Mouse (Mus musculus): Measurements from ENCODE around the gene Zbtb48. TPM values are rescaled to one million over a fixed set of nuclear protein-coding genes. Genes with fewer than 3 reads are reported as not detected.

Zbtb48 gene
- total and polyA plus RNA-seq, 2 experiments from 2014 or later = 10.9 to 14.2 TPM

- Histone ChIP-seq H3K9ac (no peak overlapping the region), H3K9me3 (ENCODE audit: low read length) (no peaks in the 10 kb centered on the region), H3K27ac (ENCODE audit: low read depth, low read length) (no peak overlapping the region), H3K4me2 (ENCODE audit: low read depth) (no peak overlapping the region), H3K4me1 (ENCODE audit: insufficient read depth) (no peaks in the 10 kb centered on the region), H3K4me3 (ENCODE audit: low read depth, low read length) (no peak overlapping the region), H3K27me3 (ENCODE audit: insufficient read depth, low read length) (peaks cover 7% of the 10 kb centered on the region), H3K36me3 (ENCODE audit: insufficient read depth) (no peaks in the 10 kb centered on the region)
- no peak for TF ChIP-seq CTCF (IDR thresholded peaks at IDR 0.05; ENCODE audit: low read depth)
- ATAC-seq = no peak
- no peak for DNase-seq
- 93% methylated on average over 3 of the region's 3 CpGs for WGBS
These were observed 25.4 kb downstream of the Zbtb48 start for GRCm38 (mm10) chr4:152002063-152002462.

GRCm38 (mm10) chr4:152001335-152001734, 26.1 kb downstream of the Zbtb48 start:
- peaks cover 2% of the 10 kb centered on the region for H3K27me3 ChIP-seq (ENCODE audit: insufficient read depth, low read length)
- H3K4me1 ChIP-seq (ENCODE audit: insufficient read depth) = no peaks in the 10 kb centered on the region
- H3K9ac ChIP-seq = no peak overlapping the region
- no peaks in the 10 kb centered on the region for H3K36me3 ChIP-seq (ENCODE audit: insufficient read depth)
- H3K27ac ChIP-seq (ENCODE audit: low read depth, low read length) = no peak overlapping the region
- DNase-seq (no peak), ATAC-seq (no peak)
- no peaks in the 10 kb centered on the region for H3K9me3 ChIP-seq (ENCODE audit: low read length)
- no peak for TF ChIP-seq CTCF (IDR thresholded peaks at IDR 0.05; ENCODE audit: low read depth)
- WGBS = 70% methylated on average over 4 of the region's 4 CpGs
- no peak overlapping the region for H3K4me2 ChIP-seq (ENCODE audit: low read depth)
- no peak overlapping the region for H3K4me3 ChIP-seq (ENCODE audit: low read depth, low read length)

- WGBS = 55% methylated on average over 4 of the region's 4 CpGs
- no peak for ATAC-seq
- TF ChIP-seq CTCF (IDR thresholded peaks at IDR 0.05; ENCODE audit: low read depth) = no peak
These were observed 26.6 kb downstream of the Zbtb48 start for GRCm38 (mm10) chr4:152000906-152001305.

GRCm38 (mm10) chr4:151999481-151999880, 28.0 kb downstream of the Zbtb48 start:
- no peak overlapping the region for H3K4me3 ChIP-seq (ENCODE audit: low read depth, low read length)
- ATAC-seq = no peak
- TF ChIP-seq CTCF (IDR thresholded peaks at IDR 0.05; ENCODE audit: low read depth) = no peak
- 61% methylated on average over 3 of the region's 3 CpGs for WGBS
- no peaks in the 10 kb centered on the region for H3K9me3 ChIP-seq (ENCODE audit: low read length)
- no peaks in the 10 kb centered on the region for H3K36me3 ChIP-seq (ENCODE audit: insufficient read depth)
- no peaks in the 10 kb centered on the region for H3K4me1 ChIP-seq (ENCODE audit: insufficient read depth)
- no peak overlapping the region for H3K27ac ChIP-seq (ENCODE audit: low read depth, low read length)
- no peaks in the 10 kb centered on the region for H3K27me3 ChIP-seq (ENCODE audit: insufficient read depth, low read length)
- no peak overlapping the region for H3K9ac ChIP-seq
- H3K4me2 ChIP-seq (ENCODE audit: low read depth) = no peak overlapping the region
- DNase-seq = no peak

More at GRCm38 (mm10) chr4:152000906-152001305, 26.6 kb downstream of the Zbtb48 start:
- Histone ChIP-seq H3K4me3 (ENCODE audit: low read depth, low read length) (no peak overlapping the region), H3K4me2 (ENCODE audit: low read depth) (no peak overlapping the region), H3K9ac (no peak overlapping the region), H3K27me3 (ENCODE audit: insufficient read depth, low read length) (no peaks in the 10 kb centered on the region), H3K36me3 (ENCODE audit: insufficient read depth) (no peaks in the 10 kb centered on the region), H3K9me3 (ENCODE audit: low read length) (no peaks in the 10 kb centered on the region), H3K4me1 (ENCODE audit: insufficient read depth) (no peaks in the 10 kb centered on the region), H3K27ac (ENCODE audit: low read depth, low read length) (no peak overlapping the region)
- no peak for DNase-seq

DNA sequence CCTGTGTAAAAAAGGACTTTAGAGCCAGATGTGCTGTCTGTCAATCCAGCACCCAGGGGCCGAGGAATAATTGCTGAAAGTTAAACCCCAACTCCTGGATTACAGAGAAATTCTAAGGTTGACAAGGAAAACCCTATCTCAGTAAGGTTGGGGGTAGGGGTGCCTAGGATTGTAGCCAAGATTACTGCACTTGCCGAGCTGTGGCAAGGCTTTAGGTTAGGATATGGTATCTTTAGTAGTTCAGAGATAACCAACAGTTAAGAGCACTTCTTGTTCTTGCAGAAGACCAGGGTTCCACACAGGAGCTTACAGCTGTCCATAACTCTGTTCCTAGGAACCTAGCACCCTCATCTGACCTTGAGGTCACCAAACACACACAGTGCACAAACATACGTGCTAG, 29.8 kb downstream of the Zbtb48 start:
- Histone ChIP-seq H3K27me3 (ENCODE audit: insufficient read depth, low read length) (no peaks in the 10 kb centered on the region), H3K27ac (ENCODE audit: low read depth, low read length) (no peak overlapping the region), H3K36me3 (ENCODE audit: insufficient read depth) (no peaks in the 10 kb centered on the region), H3K4me1 (ENCODE audit: insufficient read depth) (no peaks in the 10 kb centered on the region), H3K9me3 (ENCODE audit: low read length) (no peaks in the 10 kb centered on the region), H3K4me3 (ENCODE audit: low read depth, low read length) (no peak overlapping the region), H3K9ac (no peak overlapping the region), H3K4me2 (ENCODE audit: low read depth) (0 out of 2 replicates have a peak overlapping the region, but pooled peaks have one; percentile 86)
- DNase-seq (no peak), ATAC-seq (no peak)
- WGBS = 74% methylated on average over 3 of the region's 3 CpGs
- TF ChIP-seq CTCF (IDR thresholded peaks at IDR 0.05; ENCODE audit: low read depth) = no peak

DNA sequence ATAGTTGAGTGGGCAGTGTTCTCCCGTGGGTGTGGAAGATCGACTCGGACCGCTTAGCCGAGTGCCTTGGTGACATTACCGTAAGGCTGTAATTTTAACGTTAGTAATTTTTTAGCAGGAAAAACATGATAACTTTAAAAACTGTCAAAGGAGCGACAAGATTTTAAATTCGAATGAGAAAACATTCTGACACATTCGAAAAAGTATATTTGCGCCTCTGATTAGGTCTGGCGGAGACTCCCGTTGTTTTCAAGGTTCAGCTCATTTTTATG, 30.6 kb downstream of the Zbtb48 start:
- peak overlapping the region; percentile 86 for H3K4me2 ChIP-seq (ENCODE audit: low read depth)
- no peaks in the 10 kb centered on the region for H3K27me3 ChIP-seq (ENCODE audit: insufficient read depth, low read length)
- H3K9me3 ChIP-seq (ENCODE audit: low read length) = no peaks in the 10 kb centered on the region
- peak overlapping the region; percentile 95 for H3K4me3 ChIP-seq (ENCODE audit: low read depth, low read length)
- WGBS = 3% methylated on average over 13 of the region's 13 CpGs
- no peak for TF ChIP-seq CTCF (IDR thresholded peaks at IDR 0.05; ENCODE audit: low read depth)
- H3K9ac ChIP-seq = peak overlapping the region; percentile 70
- H3K4me1 ChIP-seq (ENCODE audit: insufficient read depth) = no peaks in the 10 kb centered on the region
- ATAC-seq = no peak
- no peak for DNase-seq
- H3K27ac ChIP-seq (ENCODE audit: low read depth, low read length) = peak overlapping the region; percentile 86
- H3K36me3 ChIP-seq (ENCODE audit: insufficient read depth) = peaks cover 7% of the 10 kb centered on the region

GRCm38 (mm10) chr4:151996173-151996950, 31.1 kb downstream of the Zbtb48 start, which contains the start of gene Phf13:
Gene Phf13, minus strand, starts transcription at chr4:151996258.
- H3K9ac ChIP-seq = peak within 1 kb of the TSS; percentile 77
- H3K36me3 ChIP-seq (ENCODE audit: insufficient read depth) = peaks cover 12% of the 10 kb centered on the region
- H3K27ac ChIP-seq (ENCODE audit: low read depth, low read length) = peak within 1 kb of the TSS; percentile 86
- DNase-seq (peak; percentile 99), ATAC-seq (peak; percentile 99)
- 1% methylated on average over 91 of the region's 94 CpGs for WGBS
- H3K27me3 ChIP-seq (ENCODE audit: insufficient read depth, low read length) = no peaks in the 10 kb centered on the region
- H3K4me1 ChIP-seq (ENCODE audit: insufficient read depth) = no peaks in the 10 kb centered on the region
- H3K4me2 ChIP-seq (ENCODE audit: low read depth) = peak within 1 kb of the TSS; percentile 86
- peak; percentile 9; the same call in 1 of the 2 replicates for TF ChIP-seq CTCF (IDR thresholded peaks at IDR 0.05; ENCODE audit: low read depth)
- no peaks in the 10 kb centered on the region for H3K9me3 ChIP-seq (ENCODE audit: low read length)
- H3K4me3 ChIP-seq (ENCODE audit: low read depth, low read length) = peak within 1 kb of the TSS; percentile 95

Data from forebrain, postnatal 0 days (tissue).